Mouse (Mus musculus) embryonic facial prominence, embryonic 13.5 days (tissue): ENCODE data around the gene Nucb2. TPM values are rescaled to one million over a fixed set of nuclear protein-coding genes. Genes with fewer than 3 reads are reported as not detected.

Experiments
- ATAC-seq: fragments of 200-750 bp; cut with Nextera tagmentation; 2 replicates; pipeline ENCODE4 v1.8.0; 2017; ENCODE audit warnings: low read depth; ENCODE audit not compliant: insufficient number of reproducible peaks, insufficient read depth, low FRiP score, low TSS enrichment
- H3K27ac ChIP-seq: fragments of 300-500 bp; sonication (generic); 2 replicates; pipeline ENCODE4 v1.5.1; 2015; ENCODE audit warnings: moderate library complexity, mild to moderate bottlenecking, inconsistent platforms
- H3K27me3 ChIP-seq: fragments of 300-500 bp; sonication (generic); 2 replicates; pipeline ENCODE4 v1.6.1; 2015; ENCODE audit warnings: mild to moderate bottlenecking, inconsistent platforms
- H3K36me3 ChIP-seq: fragments of 300-500 bp; sonication (generic); 2 replicates; pipeline ENCODE4 v1.6.1; 2015; ENCODE audit warnings: mild to moderate bottlenecking, inconsistent platforms
- H3K4me1 ChIP-seq: fragments of 300-500 bp; sonication (generic); 2 replicates; pipeline ENCODE4 v1.6.1; 2015; ENCODE audit warnings: inconsistent platforms
- H3K4me2 ChIP-seq: fragments of 300-500 bp; sonication (generic); 2 replicates; pipeline ENCODE4 v1.6.1; 2015; ENCODE audit warnings: moderate library complexity, mild to moderate bottlenecking, inconsistent platforms
- H3K4me3 ChIP-seq: fragments of 300-500 bp; sonication (generic); 2 replicates; pipeline ENCODE4 v1.5.1; 2015; ENCODE audit warnings: mild to moderate bottlenecking, inconsistent platforms
- H3K9ac ChIP-seq: fragments of 300-500 bp; sonication (generic); 2 replicates; pipeline ENCODE4 v1.6.1; 2015; ENCODE audit warnings: mild to moderate bottlenecking, inconsistent platforms
- H3K9me3 ChIP-seq: fragments of 300-500 bp; sonication (generic); 2 replicates; pipeline ENCODE4 v1.6.1; 2016; ENCODE audit warnings: inconsistent platforms
- WGBS: fragments of 180-500 bp; shearing (Covaris S2); methylation state at CpG from one replicate; pipeline ENCODE4 v1.1.7; 2015; ENCODE audit warnings: mixed read lengths; 5-methylcytosine and 5-hydroxymethylcytosine counted together
- polyA plus RNA-seq: library from polyadenylated mRNA; unstranded; fragments of >200 nt; fragmentation: Nextera tagmentation; extraction: Ambion mirVana; gene quantifications from 2 replicates; pipeline ENCODE4 v1.2.1, GENCODE M21; 2015

Gene Nucb2
- polyA plus RNA-seq, 1 experiment from 2014 or later, result 20.0 TPM

DNA sequence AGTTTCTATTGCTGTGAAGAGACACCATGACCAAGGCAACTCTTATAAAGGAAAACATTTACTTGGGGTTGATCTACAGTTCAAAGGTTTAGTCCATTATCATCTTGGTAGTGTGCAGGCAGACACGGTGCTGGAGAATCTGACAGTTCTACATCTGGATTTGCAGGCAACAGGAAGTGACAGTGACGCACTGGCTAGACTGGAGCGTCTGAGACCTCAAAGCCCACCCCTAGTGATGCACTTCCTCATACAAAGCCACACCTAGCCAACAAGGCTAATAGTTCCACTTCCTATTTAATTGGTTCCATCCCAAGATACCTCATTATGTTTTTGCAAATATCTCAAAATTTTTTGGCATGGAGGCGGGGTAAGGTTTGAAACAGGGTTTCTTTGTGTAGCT, 25.6 kb downstream of the Nucb2 start:
- no peak overlapping the region for H3K4me3 ChIP-seq
- ATAC-seq, result no peak
- 67% methylated on average over 4 of the region's 4 CpGs for WGBS
- H3K27me3 ChIP-seq, result no peaks in the 10 kb centered on the region
- H3K9me3 ChIP-seq, result no peaks in the 10 kb centered on the region
- no peaks in the 10 kb centered on the region for H3K4me1 ChIP-seq
- H3K36me3 ChIP-seq, result peaks cover 64% of the 10 kb centered on the region
- H3K27ac ChIP-seq, result no peak overlapping the region
- no peak overlapping the region for H3K9ac ChIP-seq
- no peak overlapping the region for H3K4me2 ChIP-seq

DNA sequence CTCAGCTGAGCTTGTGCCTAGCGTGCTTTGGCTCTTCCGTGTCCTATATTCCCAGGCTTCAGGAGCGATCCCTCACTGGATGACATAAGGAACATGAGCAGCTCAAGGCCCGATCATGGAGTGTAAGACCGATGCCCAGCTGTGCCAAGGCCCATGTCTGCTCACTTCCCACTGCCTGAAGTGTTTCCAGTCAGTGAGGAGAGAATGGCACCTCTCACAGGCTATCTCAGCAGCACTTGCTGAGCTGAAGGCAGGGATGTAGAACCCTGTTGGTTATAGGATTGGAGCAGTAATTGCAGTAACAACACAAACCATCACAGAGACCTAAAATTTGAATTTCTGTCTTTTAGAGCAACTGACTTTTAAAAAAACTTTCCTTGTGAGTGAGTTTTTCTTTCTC, 26.3 kb downstream of the Nucb2 start:
- no peak overlapping the region for H3K4me3 ChIP-seq
- peaks cover 62% of the 10 kb centered on the region for H3K36me3 ChIP-seq
- ATAC-seq, result no peak
- 91% methylated on average over 5 of the region's 5 CpGs for WGBS
- no peaks in the 10 kb centered on the region for H3K9me3 ChIP-seq
- H3K4me2 ChIP-seq, result no peak overlapping the region
- H3K4me1 ChIP-seq, result no peaks in the 10 kb centered on the region
- H3K27me3 ChIP-seq, result no peaks in the 10 kb centered on the region
- no peak overlapping the region for H3K27ac ChIP-seq
- no peak overlapping the region for H3K9ac ChIP-seq

DNA sequence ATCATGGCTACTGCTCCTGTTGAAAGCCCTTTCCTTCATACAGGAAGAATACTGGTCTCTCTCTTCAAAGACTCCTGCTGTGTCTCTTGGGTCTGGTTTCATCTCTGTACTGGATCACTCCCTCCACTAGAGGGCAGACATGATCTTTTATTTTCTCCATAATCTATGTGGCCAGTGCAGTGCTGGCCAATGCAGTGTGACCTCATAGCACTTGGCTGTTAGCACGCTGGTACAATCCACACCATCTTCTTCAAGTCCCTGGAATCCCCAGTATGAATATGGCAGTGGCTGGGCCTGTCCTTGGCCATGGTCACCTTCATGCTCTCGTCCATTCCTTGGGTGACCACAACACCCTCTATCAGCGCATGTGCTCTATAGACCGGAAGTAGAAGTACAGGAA, 27.1 kb downstream of the Nucb2 start:
- peaks cover 63% of the 10 kb centered on the region for H3K36me3 ChIP-seq
- H3K9me3 ChIP-seq, result no peaks in the 10 kb centered on the region
- H3K4me3 ChIP-seq, result no peak overlapping the region
- H3K4me2 ChIP-seq, result no peak overlapping the region
- no peaks in the 10 kb centered on the region for H3K27me3 ChIP-seq
- no peaks in the 10 kb centered on the region for H3K4me1 ChIP-seq
- 79% methylated on average over 4 of the region's 4 CpGs for WGBS
- H3K9ac ChIP-seq, result no peak overlapping the region
- no peak for ATAC-seq
- H3K27ac ChIP-seq, result no peak overlapping the region

DNA sequence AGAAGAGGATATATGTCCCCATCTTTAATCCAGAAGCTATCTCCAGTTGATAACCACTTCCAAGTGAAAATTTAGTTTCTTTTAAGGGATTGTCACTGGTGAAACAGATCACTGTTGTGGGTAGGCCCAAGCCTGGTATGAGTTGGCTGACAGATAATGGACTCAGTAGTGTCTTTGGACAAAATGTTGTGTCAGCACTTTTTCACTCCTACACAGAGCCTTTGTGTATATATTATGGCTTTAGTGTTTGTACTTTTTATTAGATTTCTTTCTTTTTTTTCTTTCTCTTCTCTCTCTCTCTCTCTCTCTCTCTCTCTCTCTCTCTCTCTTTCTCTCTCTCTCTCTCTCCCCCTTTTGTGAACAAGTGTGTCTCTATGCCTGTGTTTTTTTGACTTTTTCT, 52.7 kb downstream of the Nucb2 start:
- ATAC-seq, result no peak
- no peak overlapping the region for H3K9ac ChIP-seq
- H3K27me3 ChIP-seq, result no peaks in the 10 kb centered on the region
- no peaks in the 10 kb centered on the region for H3K4me1 ChIP-seq
- H3K27ac ChIP-seq, result no peak overlapping the region
- H3K36me3 ChIP-seq, result no peaks in the 10 kb centered on the region
- H3K9me3 ChIP-seq, result peaks cover 3% of the 10 kb centered on the region; the same call in 1 of the 2 replicates
- no peak overlapping the region for H3K4me3 ChIP-seq
- H3K4me2 ChIP-seq, result no peak overlapping the region

DNA sequence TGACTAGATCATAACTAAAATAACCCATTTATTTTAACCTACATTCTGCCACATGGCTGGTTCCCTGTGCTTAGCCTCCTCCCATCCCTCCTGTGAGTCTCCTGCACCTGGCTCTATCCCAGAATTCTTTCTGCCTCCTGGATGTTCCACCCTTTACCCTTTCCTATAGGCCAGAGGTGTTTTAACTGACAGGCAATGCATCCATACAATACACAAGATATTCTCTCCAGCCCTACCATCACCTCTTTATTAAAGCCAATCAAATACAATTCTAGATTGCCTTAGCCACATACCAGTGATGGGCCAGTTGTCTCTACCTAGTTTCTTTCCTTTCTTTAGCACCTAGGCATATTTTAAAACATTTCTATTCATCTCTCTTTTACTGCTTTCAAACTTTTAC, 70.4 kb downstream of the Nucb2 start:
- no peaks in the 10 kb centered on the region for H3K27me3 ChIP-seq
- H3K4me1 ChIP-seq, result no peaks in the 10 kb centered on the region
- H3K9ac ChIP-seq, result no peak overlapping the region
- no peak overlapping the region for H3K4me2 ChIP-seq
- no peak overlapping the region for H3K4me3 ChIP-seq
- no peaks in the 10 kb centered on the region for H3K36me3 ChIP-seq
- H3K9me3 ChIP-seq, result no peaks in the 10 kb centered on the region
- no peak for ATAC-seq
- no peak overlapping the region for H3K27ac ChIP-seq

Other genes starting within 250 kb of the Nucb2 start
- 10.9 and 11.0 TPM in 2 replicates for gene Plekha7, start 196.0 kb upstream of the Nucb2 start, polyA plus RNA-seq
- 845 and 970 TPM in 2 replicates for gene Rps13, start 170.2 kb upstream of the Nucb2 start, polyA plus RNA-seq
- 27.8 and 31.0 TPM in 2 replicates for gene Pik3c2a, start 60.9 kb upstream of the Nucb2 start, polyA plus RNA-seq